Mouse (Mus musculus): Measurements from ENCODE around the gene Eln. TPM values are rescaled to one million over a fixed set of nuclear protein-coding genes. Genes with fewer than 3 reads are reported as not detected.

The Eln gene
- total and polyA plus RNA-seq, 3 experiments = not detected

DNA sequence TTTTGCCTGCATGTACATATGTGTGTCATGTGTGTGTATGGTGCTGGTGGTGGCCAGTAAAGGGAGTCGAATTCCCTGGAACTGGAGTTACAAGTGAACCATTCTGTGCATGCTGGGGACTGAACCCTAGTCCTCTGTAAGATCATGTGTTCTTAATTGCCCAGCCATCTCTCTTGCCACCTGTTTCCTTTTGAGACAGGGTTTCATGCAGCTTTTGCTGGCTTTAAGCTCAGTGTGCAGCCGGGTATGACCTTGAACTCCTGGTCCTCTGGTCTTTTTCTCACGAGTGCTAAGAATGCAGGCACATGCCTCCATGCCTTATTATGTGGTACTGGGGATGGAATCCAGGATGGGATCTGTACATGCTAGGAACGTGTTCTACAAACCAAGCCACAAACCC, 13.9 kb downstream of the Eln start:
- Histone ChIP-seq H3K79me2 (ENCODE audit: control insufficient read depth, insufficient read depth, low read length, poor library complexity) (no peaks in the 10 kb centered on the region), H3K27ac (ENCODE audit: control insufficient read depth, low read depth, low read length) (no peak overlapping the region), H3K27me3 (ENCODE audit: control insufficient read depth in 1 of 2, insufficient read depth in 2 of 2, low read length in 2 of 2) (peaks cover 0 to 2% of the 10 kb centered on the region in 2 experiments; a peak in 1 of 4 replicates), H3K9me3 (replicated peaks; ENCODE audit: insufficient read depth, low read length) (no peaks in the 10 kb centered on the region), H3K36me3 (ENCODE audit: control insufficient read depth in 1 of 2, insufficient read depth in 2 of 2, low read length in 2 of 2) (no peaks in the 10 kb centered on the region), H3K9ac (ENCODE audit: control insufficient read depth, low read depth, low read length, poor library complexity, severe bottlenecking) (no peak overlapping the region), H3K4me3 (ENCODE audit: control insufficient read depth in 1 of 2, insufficient read depth in 1 of 2, low read depth in 2 of 2, low read length in 2 of 2) (no peak overlapping the region), H3K4me1 (ENCODE audit: control insufficient read depth in 1 of 2, insufficient read depth in 2 of 2, low read length in 2 of 2) (no peaks in the 10 kb centered on the region)
- no peak for DNase-seq (ENCODE audit: low read depth, low spot score)
- no peak for TF ChIP-seq ZMIZ1 (IDR thresholded peaks at IDR 0.05; ENCODE audit: low read depth, low read length)
- no peak for TF ChIP-seq USF2 (IDR thresholded peaks at IDR 0.05; ENCODE audit: borderline replicate concordance in 1 of 2, insufficient read depth in 1 of 2, low read depth in 1 of 2, low read length in 2 of 2)
- no peak for TF ChIP-seq EP300 (IDR thresholded peaks at IDR 0.05; ENCODE audit: low read depth in 1 of 2, low read length in 2 of 2)
- TF ChIP-seq SMC3 (IDR thresholded peaks at IDR 0.05; ENCODE audit: low read depth, low read length) = no peak
- no peak for TF ChIP-seq ZNF384 (IDR thresholded peaks at IDR 0.05; ENCODE audit: low read depth, low read length)
- no peak for TF ChIP-seq POLR2A (IDR thresholded peaks at IDR 0.05; ENCODE audit: control insufficient read depth in 1 of 2, insufficient read depth in 1 of 2, low read depth in 1 of 2, low read length in 2 of 2, poor library complexity in 1 of 2)
- no peak for TF ChIP-seq E2F4 (IDR thresholded peaks at IDR 0.05; ENCODE audit: borderline replicate concordance, low read depth, low read length)
- no peak for TF ChIP-seq NRF1 (IDR thresholded peaks at IDR 0.05; ENCODE audit: insufficient read depth, low read depth, low read length, poor library complexity, severe bottlenecking)

DNA sequence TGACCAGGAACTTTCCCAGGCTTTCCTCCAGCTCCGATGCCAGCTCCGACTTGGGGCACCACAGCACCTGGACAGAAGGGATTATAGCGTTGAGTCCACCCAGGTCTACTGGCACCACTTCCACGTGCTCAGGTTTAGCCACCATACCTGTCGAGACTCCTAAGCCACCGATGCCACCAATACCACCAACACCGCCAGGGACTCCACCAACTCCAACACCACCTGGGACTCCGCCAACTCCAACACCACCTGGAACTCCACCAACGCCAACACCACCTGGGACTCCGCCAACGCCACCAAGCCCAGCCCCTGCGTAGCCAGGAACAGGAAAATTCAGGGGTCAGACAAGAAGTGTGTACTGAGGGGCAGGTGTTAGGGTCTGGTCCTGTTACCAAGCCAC, 18.0 kb downstream of the Eln start:
- H3K27me3 ChIP-seq (ENCODE audit: control insufficient read depth in 1 of 2, insufficient read depth in 2 of 2, low read length in 2 of 2) = peaks cover 0 to 2% of the 10 kb centered on the region in 2 experiments; a peak in 2 of 4 replicates
- H3K36me3 ChIP-seq (ENCODE audit: control insufficient read depth in 1 of 2, insufficient read depth in 2 of 2, low read length in 2 of 2) = no peaks in the 10 kb centered on the region
- no peak for TF ChIP-seq SIN3A (IDR thresholded peaks at IDR 0.05; ENCODE audit: low read length)
- TF ChIP-seq MYB (IDR thresholded peaks at IDR 0.05; ENCODE audit: low read depth, low read length) = no peak
- TF ChIP-seq ZNF384 (IDR thresholded peaks at IDR 0.05; ENCODE audit: low read depth, low read length) = no peak
- no peak for TF ChIP-seq POLR2AphosphoS5 (IDR thresholded peaks at IDR 0.05; ENCODE audit: borderline replicate concordance, low read depth, low read length)
- no peak for TF ChIP-seq MAFK (IDR thresholded peaks at IDR 0.05; ENCODE audit: borderline replicate concordance, low read depth, low read length)
- no peak for TF ChIP-seq TBP (IDR thresholded peaks at IDR 0.05; ENCODE audit: low read depth, low read length)
- TF ChIP-seq HCFC1 (IDR thresholded peaks at IDR 0.05; ENCODE audit: low read depth, low read length) = no peak
- TF ChIP-seq ZMIZ1 (IDR thresholded peaks at IDR 0.05; ENCODE audit: low read depth, low read length) = no peak
- no peak for TF ChIP-seq KAT2A (conservative IDR thresholded peaks at IDR 0.05; ENCODE audit: low read depth, low read length)
- no peak for TF ChIP-seq MAX (IDR thresholded peaks at IDR 0.05; ENCODE audit: low read length)
- no peak for TF ChIP-seq ETS1 (IDR thresholded peaks at IDR 0.05; ENCODE audit: low read depth, low read length)
- H3K4me3 ChIP-seq (ENCODE audit: control insufficient read depth in 1 of 2, insufficient read depth in 1 of 2, low read depth in 2 of 2, low read length in 2 of 2) = no peak overlapping the region
- H3K9me3 ChIP-seq (replicated peaks; ENCODE audit: insufficient read depth, low read length) = no peaks in the 10 kb centered on the region
- no peak for DNase-seq (ENCODE audit: low read depth, low spot score)
- no peak overlapping the region for H3K27ac ChIP-seq (ENCODE audit: control insufficient read depth, low read depth, low read length)
- no peaks in the 10 kb centered on the region for H3K4me1 ChIP-seq (ENCODE audit: control insufficient read depth in 1 of 2, insufficient read depth in 2 of 2, low read length in 2 of 2)
- H3K79me2 ChIP-seq (ENCODE audit: control insufficient read depth, insufficient read depth, low read length, poor library complexity) = no peaks in the 10 kb centered on the region
- no peak overlapping the region for H3K9ac ChIP-seq (ENCODE audit: control insufficient read depth, low read depth, low read length, poor library complexity, severe bottlenecking)

Data from MEL (cell line).